In genomic region chr13:41345306-41345705, GRCm38 (mm10) we compare ENCODE assay signal across 11 mouse cellular contexts.
DNase-seq lines count a peak whose midpoint lies in the region; ATAC-seq lines count a peak whose summit lies in the region.
"Had no signal": no experiment of that assay in that cellular context is flagged by ENCODE, and none has a peak within 500 bp of the region (broad histone marks: within the 10 kb centered on the region; RNA-seq: fewer than 3 reads in every experiment).

No protein-coding gene starts in this region.

- no peak for ATAC-seq in embryonic facial prominence, embryonic 12.5 days (ENCODE audit: insufficient number of reproducible peaks, insufficient read depth, low FRiP score, low TSS enrichment)
- ATAC-seq in kidney, embryonic 15.5 days (replicated peaks; ENCODE audit: low FRiP score), result no peak
- ATAC-seq in stomach, embryonic 14.5 days (ENCODE audit: insufficient number of reproducible peaks, insufficient read depth, low FRiP score, low read depth), result no peak

- 36% methylated on average over 6 of the region's 6 CpGs for WGBS in embryonic facial prominence, embryonic 12.5 days
- 35% methylated on average over 6 of the region's 6 CpGs for WGBS in embryonic facial prominence, embryonic 10.5 days
- 25% methylated on average over 6 of the region's 6 CpGs for WGBS in kidney, embryonic 15.5 days
- WGBS in stomach, embryonic 14.5 days, result 46% methylated on average over 6 of the region's 6 CpGs

- no peaks in the 10 kb centered on the region for H3K9me3 ChIP-seq in embryonic facial prominence, embryonic 12.5 days
- no peaks in the 10 kb centered on the region for H3K9me3 ChIP-seq in embryonic facial prominence, embryonic 10.5 days
- no peaks in the 10 kb centered on the region for H3K9me3 ChIP-seq in kidney, embryonic 15.5 days (replicated peaks)
- H3K9me3 ChIP-seq in stomach, embryonic 14.5 days (ENCODE audit: control insufficient read depth, low read depth, low read length), result no peaks in the 10 kb centered on the region
- H3K9me3 ChIP-seq: G1E; megakaryocyte, embryonic 14.5 days had no signal

- no peak for DNase-seq in embryonic facial prominence, embryonic 10.5 days (ENCODE audit: low spot score)
- DNase-seq in lung, adult 18-20 months, result peak; percentile 37 to 73
- no peak for DNase-seq in lung, postnatal 14 days
- no peak for DNase-seq in left cerebral cortex, adult 8-10 months (ENCODE audit: low spot score in 2 of 2)
- DNase-seq in left cerebral cortex, adult 18-20 months (ENCODE audit: low spot score in 2 of 2), result no peak
- DNase-seq: cerebellum, adult 11-12 months had no signal

- no peaks in the 10 kb centered on the region for H3K36me3 ChIP-seq in embryonic facial prominence, embryonic 12.5 days
- H3K36me3 ChIP-seq in embryonic facial prominence, embryonic 10.5 days (replicated peaks), result peaks cover 19% of the 10 kb centered on the region
- no peaks in the 10 kb centered on the region for H3K36me3 ChIP-seq in kidney, embryonic 15.5 days
- H3K36me3 ChIP-seq in stomach, embryonic 14.5 days (ENCODE audit: control insufficient read depth, insufficient read depth, low read length), result no peaks in the 10 kb centered on the region
- H3K36me3 ChIP-seq: G1E had no signal

- H3K4me2 ChIP-seq in embryonic facial prominence, embryonic 12.5 days (replicated peaks), result no peak overlapping the region
- H3K4me2 ChIP-seq in kidney, embryonic 15.5 days, result no peak overlapping the region
- no peak overlapping the region for H3K4me2 ChIP-seq in stomach, embryonic 14.5 days (replicated peaks; ENCODE audit: low read depth, low read length)

- peaks cover 9% of the 10 kb centered on the region for H3K4me1 ChIP-seq in embryonic facial prominence, embryonic 12.5 days
- H3K4me1 ChIP-seq in embryonic facial prominence, embryonic 10.5 days, result peaks cover 59% of the 10 kb centered on the region
- peaks cover 66% of the 10 kb centered on the region for H3K4me1 ChIP-seq in kidney, embryonic 15.5 days
- H3K4me1 ChIP-seq in stomach, embryonic 14.5 days (ENCODE audit: control insufficient read depth, insufficient read depth, low read length), result peaks cover 7% of the 10 kb centered on the region; the same call in 1 of the 2 replicates
- H3K4me1 ChIP-seq: megakaryocyte, embryonic 14.5 days had no signal

- H3K9ac ChIP-seq in embryonic facial prominence, embryonic 12.5 days, result no peak overlapping the region
- H3K9ac ChIP-seq in kidney, embryonic 15.5 days, result no peak overlapping the region
- H3K9ac ChIP-seq in stomach, embryonic 14.5 days (replicated peaks; ENCODE audit: low read depth, low read length), result no peak overlapping the region

- no peaks in the 10 kb centered on the region for H3K27me3 ChIP-seq in embryonic facial prominence, embryonic 12.5 days
- no peaks in the 10 kb centered on the region for H3K27me3 ChIP-seq in embryonic facial prominence, embryonic 10.5 days (replicated peaks; ENCODE audit: low read depth, poor library complexity, severe bottlenecking)
- H3K27me3 ChIP-seq in kidney, embryonic 15.5 days, result no peaks in the 10 kb centered on the region
- H3K27me3 ChIP-seq in stomach, embryonic 14.5 days (ENCODE audit: control insufficient read depth, insufficient read depth, low read length), result no peaks in the 10 kb centered on the region

- H3K4me3 ChIP-seq in embryonic facial prominence, embryonic 12.5 days, result no peak overlapping the region
- H3K4me3 ChIP-seq in embryonic facial prominence, embryonic 10.5 days, result no peak overlapping the region
- no peak overlapping the region for H3K4me3 ChIP-seq in kidney, embryonic 15.5 days (replicated peaks)
- H3K4me3 ChIP-seq in stomach, embryonic 14.5 days (ENCODE audit: low read depth, low read length), result no peak overlapping the region
- H3K4me3 ChIP-seq: megakaryocyte, embryonic 14.5 days had no signal

- 0 out of 2 replicates have a peak overlapping the region, but pooled peaks have one; percentile 2 for H3K27ac ChIP-seq in embryonic facial prominence, embryonic 12.5 days
- H3K27ac ChIP-seq in embryonic facial prominence, embryonic 10.5 days (replicated peaks), result no peak overlapping the region
- peak overlapping the region; percentile 86 for H3K27ac ChIP-seq in kidney, embryonic 15.5 days
- peak overlapping the region; percentile 44; the same call in 1 of the 2 replicates for H3K27ac ChIP-seq in stomach, embryonic 14.5 days (ENCODE audit: low read length)

Comparison
In these comparisons a context has a peak if more than half of its experiments do, and no peak if none do; other contexts are left out.
1. DNase-seq: peak in lung, adult 18-20 months (2 of 2); none in embryonic facial prominence, embryonic 10.5 days (single experiment), lung, postnatal 14 days (single experiment), left cerebral cortex, adult 8-10 months (0 of 2) and left cerebral cortex, adult 18-20 months (0 of 2).